Mouse (Mus musculus) CH12.LX (cell line): ENCODE data around the gene Gstm6. TPM values are rescaled to one million over a fixed set of nuclear protein-coding genes. Genes with fewer than 3 reads are reported as not detected.
"Not testable (repeated sequence)": the region's sequence is repeated elsewhere in the genome, so short reads cannot be mapped to it uniquely, and the experiment has no call there.

Source experiments
- DNase-seq: peaks from one replicate; pipeline ENCODE4 v3.0.0-alpha.2; 2013; ENCODE audit errors: extremely low read depth
- H3K27ac ChIP-seq: 2 replicates; pipeline ENCODE4 v1.5.1; 2012; ENCODE audit warnings: low read depth, mild to moderate bottlenecking, control low read depth, moderate library complexity; ENCODE audit not compliant: insufficient read depth
- H3K27me3 ChIP-seq: replicated peaks from 2 replicates; pipeline ENCODE3; 2012; ENCODE audit warnings: inconsistent platforms
- H3K36me3 ChIP-seq, 2 experiments: replicated peaks in 1 of 2; 2 replicates each; pipeline versions ENCODE3 to v1.6.1; 2012; ENCODE audit warnings: inconsistent platforms in 1 of 2, low read length in 1 of 2, mild to moderate bottlenecking in 1 of 2, mixed read lengths in 1 of 2, moderate library complexity in 1 of 2; ENCODE audit not compliant: control insufficient read depth in 1 of 2, insufficient read depth in 1 of 2
- H3K4me1 ChIP-seq, 2 experiments: 2 replicates each; pipeline ENCODE4 v1.6.1; 2012; ENCODE audit warnings: inconsistent platforms in 1 of 2, moderate library complexity in 1 of 2; ENCODE audit not compliant: insufficient read depth in 2 of 2, control insufficient read depth in 1 of 2
- H3K4me2 ChIP-seq: 2 replicates; pipeline ENCODE4 v1.6.1; 2012; ENCODE audit warnings: low read depth, mild to moderate bottlenecking, control low read depth; ENCODE audit not compliant: poor library complexity, insufficient read depth, severe bottlenecking
- H3K4me3 ChIP-seq, 3 experiments: fragments of 150-350 bp in 1 of 3; sonication (generic) in 1 of 3; replicated peaks in 1 of 3; 2 replicates each; pipeline versions ENCODE3 to v1.5.1; 2011 to 2012; ENCODE audit warnings: low read depth in 2 of 3, low read length in 2 of 3, mild to moderate bottlenecking in 2 of 3, moderate library complexity in 2 of 3, control low read depth in 1 of 3, improper control_type of control experiment in 1 of 3, inconsistent platforms in 1 of 3, mixed read lengths in 1 of 3; ENCODE audit not compliant: poor library complexity in 1 of 3
- H3K79me2 ChIP-seq: replicated peaks from 2 replicates; pipeline ENCODE4 v1.6.1; 2012; ENCODE audit warnings: mild to moderate bottlenecking, moderate library complexity; ENCODE audit not compliant: control insufficient read depth, poor library complexity, insufficient read depth, severe bottlenecking; ENCODE audit errors: extremely low read depth
- H3K9ac ChIP-seq: 2 replicates; pipeline ENCODE4 v1.6.1; 2012; ENCODE audit warnings: low read depth, mild to moderate bottlenecking, control low read depth, moderate library complexity; ENCODE audit not compliant: insufficient read depth
- H3K9me3 ChIP-seq: replicated peaks from 2 replicates; pipeline ENCODE3; 2012; ENCODE audit warnings: low read length, inconsistent platforms, mixed read lengths
- BHLHE40 ChIP-seq: IDR thresholded peaks from 2 replicates; pipeline ENCODE4 v1.6.1; 2011; ENCODE audit warnings: mild to moderate bottlenecking, low read depth, low read length, improper control_type of control experiment
- CHD1 ChIP-seq: IDR thresholded peaks from 2 replicates; pipeline ENCODE4 v1.6.1; 2012; ENCODE audit warnings: low read depth, low read length, improper control_type of control experiment, inconsistent platforms
- CHD2 ChIP-seq: IDR thresholded peaks from 2 replicates; pipeline ENCODE4 v1.6.1; 2011; ENCODE audit warnings: low read length, improper control_type of control experiment
- E2F4 ChIP-seq: IDR thresholded peaks from 2 replicates; pipeline ENCODE4 v1.6.1; 2011; ENCODE audit warnings: low read depth, low read length, improper control_type of control experiment; ENCODE audit not compliant: insufficient replicate concordance
- ELF1 ChIP-seq: IDR thresholded peaks from 2 replicates; pipeline ENCODE4 v1.6.1; 2014; ENCODE audit warnings: low read depth, mild to moderate bottlenecking, inconsistent platforms, low read length, improper control_type of control experiment
- GABPA ChIP-seq: IDR thresholded peaks from 2 replicates; pipeline ENCODE4 v1.6.1; 2012; ENCODE audit warnings: low read depth, low read length, improper control_type of control experiment, inconsistent platforms; ENCODE audit not compliant: insufficient replicate concordance
- HCFC1 ChIP-seq: IDR thresholded peaks from 2 replicates; pipeline ENCODE4 v1.6.1; 2012; ENCODE audit warnings: low read depth, mild to moderate bottlenecking, inconsistent platforms, low read length, improper control_type of control experiment
- JUN ChIP-seq: IDR thresholded peaks from 2 replicates; pipeline ENCODE4 v1.6.1; 2011; ENCODE audit warnings: low read depth, mild to moderate bottlenecking, low read length, improper control_type of control experiment, moderate library complexity; ENCODE audit not compliant: insufficient read depth
- JUND ChIP-seq: conservative IDR thresholded peaks from 2 replicates; pipeline ENCODE4 v1.6.1; 2011; ENCODE audit warnings: low read depth, low read length, improper control_type of control experiment
- MAX ChIP-seq: IDR thresholded peaks from 2 replicates; pipeline ENCODE4 v1.6.1; 2011; ENCODE audit warnings: low read length, improper control_type of control experiment
- MEF2A ChIP-seq: IDR thresholded peaks from 2 replicates; pipeline ENCODE4 v1.6.1; 2014; ENCODE audit warnings: low read depth, mild to moderate bottlenecking, inconsistent platforms, low read length, improper control_type of control experiment, borderline replicate concordance
- MXI1 ChIP-seq: IDR thresholded peaks from 2 replicates; pipeline ENCODE4 v1.6.1; 2011; ENCODE audit warnings: mild to moderate bottlenecking, low read depth, low read length, improper control_type of control experiment
- NELFE ChIP-seq: IDR thresholded peaks from 2 replicates; pipeline ENCODE4 v1.6.1; 2011; ENCODE audit warnings: low read depth, low read length, improper control_type of control experiment
- NRF1 ChIP-seq: IDR thresholded peaks from 2 replicates; pipeline ENCODE4 v1.6.1; 2014; ENCODE audit warnings: low read depth, mild to moderate bottlenecking, inconsistent platforms, low read length, improper control_type of control experiment, moderate library complexity
- RAD21 ChIP-seq: IDR thresholded peaks from 2 replicates; pipeline ENCODE4 v1.6.1; 2011; ENCODE audit warnings: low read depth, mild to moderate bottlenecking, low read length, improper control_type of control experiment, moderate library complexity
- TCF12 ChIP-seq: IDR thresholded peaks from 2 replicates; pipeline ENCODE4 v1.6.1; 2014; ENCODE audit warnings: low read depth, mild to moderate bottlenecking, inconsistent platforms, low read length, improper control_type of control experiment
- USF1 ChIP-seq: IDR thresholded peaks from 2 replicates; pipeline ENCODE4 v1.6.1; 2014; ENCODE audit warnings: low read depth, mild to moderate bottlenecking, inconsistent platforms, low read length, improper control_type of control experiment
- USF2 ChIP-seq: conservative IDR thresholded peaks from 2 replicates; pipeline ENCODE4 v1.6.1; 2011; ENCODE audit warnings: low read depth, low read length, improper control_type of control experiment
- ZC3H11A ChIP-seq: IDR thresholded peaks from 2 replicates; pipeline ENCODE4 v1.6.1; 2012; ENCODE audit warnings: low read depth, mild to moderate bottlenecking, inconsistent platforms, low read length, improper control_type of control experiment
- dilution Hi-C: fragments of 300-500 bp; cut with MboI; formaldehyde crosslinking; loops from 2 replicates; pipeline ENCODE4 v1.14.3; 2020; ENCODE audit warnings: low sequenced_read_pairs; ENCODE audit not compliant: extremely low pct_unique_long_range_greater_than_20kb, extremely low pct_ligation_motif_present
- in situ Hi-C: fragments of 300-500 bp; cut with MboI; formaldehyde crosslinking; loops from 3 replicates; pipeline ENCODE4 v1.14.3; 2019; ENCODE audit warnings: low sequenced_read_pairs, low pct_ligation_motif_present, low pct_unique_long_range_greater_than_20kb, mixed read lengths
- polyA plus RNA-seq: library from polyadenylated mRNA; unstranded; fragments of >175 nt; gene quantifications from 2 replicates; pipeline ENCODE4 v1.2.1, GENCODE M21; 2012; ENCODE audit warnings: low read depth; ENCODE audit not compliant: insufficient read length
- total RNA-seq, 2 experiments: library from RNA; depleted of rRNA; stranded (reverse); fragments of 300-350 nt in 1 of 2; fragments of >200 nt in 1 of 2; gene quantifications; 2 replicates each; pipeline ENCODE4 v1.2.3; 2012 to 2014

Gene Gstm6
- total and polyA plus RNA-seq, 3 experiments = 0.17 to 0.44 (median 0.35) TPM

GRCm38 (mm10) chr3:107895194-107895719, 48.3 kb downstream of the Gstm6 start:
- no peak for DNase-seq
- dilution Hi-C loops (no loop called here), in situ Hi-C loops (no loop called here)
- Histone ChIP-seq H3K9ac (no peak overlapping the region), H3K79me2 (no peaks in the 10 kb centered on the region), H3K4me3 (peak overlapping the region; percentile 14 to 35 (median 15)), H3K27ac (no peak overlapping the region), H3K4me1 (peaks cover 3% of the 10 kb centered on the region in 2 experiments; a peak in 3 of 4 replicates), H3K9me3 (no peaks in the 10 kb centered on the region), H3K4me2 (peak overlapping the region; percentile 79), H3K36me3 (no peaks in the 10 kb centered on the region), H3K27me3 (peaks cover 18% of the 10 kb centered on the region)
- no peak for TF ChIP-seq MEF2A
- no peak for TF ChIP-seq JUN
- no peak for TF ChIP-seq E2F4
- no peak for TF ChIP-seq RAD21
- TF ChIP-seq ELF1 = no peak
- no peak for TF ChIP-seq NELFE
- TF ChIP-seq USF1 = no peak
- TF ChIP-seq NRF1 = no peak
- no peak for TF ChIP-seq GABPA
- no peak for TF ChIP-seq BHLHE40
- no peak for TF ChIP-seq HCFC1
- no peak for TF ChIP-seq CHD2
- no peak for TF ChIP-seq USF2
- no peak for TF ChIP-seq CHD1
- no peak for TF ChIP-seq ZC3H11A
- no peak for TF ChIP-seq MAX
- no peak for TF ChIP-seq MXI1
- no peak for TF ChIP-seq JUND
- TF ChIP-seq TCF12 = no peak

GRCm38 (mm10) chr3:107889236-107889635, 54.3 kb downstream of the Gstm6 start:
- H3K4me2 ChIP-seq, H3K4me1 ChIP-seq, H3K9me3 ChIP-seq, in situ Hi-C loops, H3K9ac ChIP-seq, H3K27me3 ChIP-seq, H3K79me2 ChIP-seq, H3K4me3 ChIP-seq, DNase-seq, dilution Hi-C loops, H3K27ac ChIP-seq, H3K36me3 ChIP-seq: not testable (repeated sequence)

Other genes with a start within 250 kb of the Gstm6 start
- gene Ahcyl1, start 247.2 kb downstream of the Gstm6 start, total RNA-seq (2012; rRNA removed) = 27.3 and 31.3 TPM in 2 replicates
- 22.7 and 32.5 TPM in 2 replicates for gene Ahcyl1, start 247.2 kb downstream of the Gstm6 start, total RNA-seq (2014; rRNA removed)
- 83.4 and 86.4 TPM in 2 replicates for gene Ahcyl1, start 247.2 kb downstream of the Gstm6 start, polyA plus RNA-seq
- gene Csf1, start 183.3 kb downstream of the Gstm6 start, total RNA-seq (2012; rRNA removed) = 2.5 and 3.4 TPM in 2 replicates
- 2.9 and 3.4 TPM in 2 replicates for gene Csf1, start 183.3 kb downstream of the Gstm6 start, total RNA-seq (2014; rRNA removed)
- gene Csf1, start 183.3 kb downstream of the Gstm6 start, polyA plus RNA-seq = 15.0 and 17.4 TPM in 2 replicates
- gene Eps8l3, start 66.5 kb downstream of the Gstm6 start, total RNA-seq (2012; rRNA removed) = not detected in 2 replicates
- not detected in 2 replicates for gene Eps8l3, start 66.5 kb downstream of the Gstm6 start, total RNA-seq (2014; rRNA removed)
- not detected in 2 replicates for gene Eps8l3, start 66.5 kb downstream of the Gstm6 start, polyA plus RNA-seq
- gene Gstm5, start 47.9 kb downstream of the Gstm6 start, total RNA-seq (2012; rRNA removed) = 3.3 and 4.9 TPM in 2 replicates
- gene Gstm5, start 47.9 kb downstream of the Gstm6 start, total RNA-seq (2014; rRNA removed) = 2.2 and 4.2 TPM in 2 replicates
- 4.2 and 5.2 TPM in 2 replicates for gene Gstm5, start 47.9 kb downstream of the Gstm6 start, polyA plus RNA-seq
- not detected in 2 replicates for gene Gstm7, start 11.9 kb downstream of the Gstm6 start, total RNA-seq (2012; rRNA removed)
- gene Gstm7, start 11.9 kb downstream of the Gstm6 start, total RNA-seq (2014; rRNA removed) = not detected in 2 replicates
- gene Gstm7, start 11.9 kb downstream of the Gstm6 start, polyA plus RNA-seq = not detected in 2 replicates
- gene Gstm3, start 25.5 kb upstream of the Gstm6 start, total RNA-seq (2012; rRNA removed) = not detected in 2 replicates
- not detected in 2 replicates for gene Gstm3, start 25.5 kb upstream of the Gstm6 start, total RNA-seq (2014; rRNA removed)
- not detected in 2 replicates for gene Gstm3, start 25.5 kb upstream of the Gstm6 start, polyA plus RNA-seq
- 0.13 TPM in 2 replicates for gene Gstm2, start 42.7 kb upstream of the Gstm6 start, total RNA-seq (2012; rRNA removed)
- not detected in 2 replicates for gene Gstm2, start 42.7 kb upstream of the Gstm6 start, total RNA-seq (2014; rRNA removed)
- gene Gstm2, start 42.7 kb upstream of the Gstm6 start, polyA plus RNA-seq = 0.49 and 0.53 TPM in 2 replicates
- 0.25 TPM in 1 of 2 replicates, not detected in the other for gene Gstm1, start 74.2 kb upstream of the Gstm6 start, total RNA-seq (2012; rRNA removed)
- 0.24 and 0.35 TPM in 2 replicates for gene Gstm1, start 74.2 kb upstream of the Gstm6 start, total RNA-seq (2014; rRNA removed)
- 5.4 and 8.8 TPM in 2 replicates for gene Gstm1, start 74.2 kb upstream of the Gstm6 start, polyA plus RNA-seq
- 4.5 and 7.0 TPM in 2 replicates for gene Gstm4, start 101.1 kb upstream of the Gstm6 start, total RNA-seq (2012; rRNA removed)
- 2.0 and 2.9 TPM in 2 replicates for gene Gstm4, start 101.1 kb upstream of the Gstm6 start, total RNA-seq (2014; rRNA removed)
- gene Gstm4, start 101.1 kb upstream of the Gstm6 start, polyA plus RNA-seq = 19.1 and 22.1 TPM in 2 replicates
- gene Ampd2, start 142.9 kb upstream of the Gstm6 start, total RNA-seq (2012; rRNA removed) = 55.8 and 60.5 TPM in 2 replicates
- 28.3 and 28.6 TPM in 2 replicates for gene Ampd2, start 142.9 kb upstream of the Gstm6 start, total RNA-seq (2014; rRNA removed)
- 82.5 and 85.9 TPM in 2 replicates for gene Ampd2, start 142.9 kb upstream of the Gstm6 start, polyA plus RNA-seq
- gene Gnat2, start 149.0 kb upstream of the Gstm6 start, total RNA-seq (2012; rRNA removed) = 15.5 and 17.5 TPM in 2 replicates
- 10.1 and 11.2 TPM in 2 replicates for gene Gnat2, start 149.0 kb upstream of the Gstm6 start, total RNA-seq (2014; rRNA removed)
- 13.3 and 14.8 TPM in 2 replicates for gene Gnat2, start 149.0 kb upstream of the Gstm6 start, polyA plus RNA-seq
- 54.1 and 59.8 TPM in 2 replicates for gene Gnai3, start 202.4 kb upstream of the Gstm6 start, total RNA-seq (2012; rRNA removed)
- gene Gnai3, start 202.4 kb upstream of the Gstm6 start, total RNA-seq (2014; rRNA removed) = 145 and 159 TPM in 2 replicates
- 78.7 and 82.4 TPM in 2 replicates for gene Gnai3, start 202.4 kb upstream of the Gstm6 start, polyA plus RNA-seq
- 0.04 TPM in 1 of 2 replicates, not detected in the other for gene Gpr61, start 211.1 kb upstream of the Gstm6 start, total RNA-seq (2012; rRNA removed)
- not detected in 2 replicates for gene Gpr61, start 211.1 kb upstream of the Gstm6 start, total RNA-seq (2014; rRNA removed)
- gene Gpr61, start 211.1 kb upstream of the Gstm6 start, polyA plus RNA-seq = 0.27 and 0.33 TPM in 2 replicates
- gene Amigo1, start 242.6 kb upstream of the Gstm6 start, total RNA-seq (2012; rRNA removed) = 0.59 and 0.76 TPM in 2 replicates
- gene Amigo1, start 242.6 kb upstream of the Gstm6 start, total RNA-seq (2014; rRNA removed) = 0.07 and 0.21 TPM in 2 replicates
- 0.12 TPM in 1 of 2 replicates, not detected in the other for gene Amigo1, start 242.6 kb upstream of the Gstm6 start, polyA plus RNA-seq